Mouse (Mus musculus) heart, embryonic 10.5 days (tissue): Measurements from ENCODE around the gene 4930404H24Rik. TPM values are rescaled to one million over a fixed set of nuclear protein-coding genes. Genes with fewer than 3 reads are reported as not detected.
"Not testable (repeated sequence)": the region's sequence is repeated elsewhere in the genome, so short reads cannot be mapped to it uniquely, and the experiment has no call there.

Source experiments
- DNase-seq: peaks from one replicate; pipeline ENCODE4 v3.0.0-alpha.2; 2017; ENCODE audit warnings: low spot score
- H3K27ac ChIP-seq: fragments of 300-500 bp; sonication (generic); 2 replicates; pipeline ENCODE4 v1.5.1; 2016; ENCODE audit warnings: mild to moderate bottlenecking
- H3K27me3 ChIP-seq: fragments of 300-500 bp; sonication (generic); 2 replicates; pipeline ENCODE4 v1.6.1; 2016; ENCODE audit warnings: mild to moderate bottlenecking; ENCODE audit not compliant: poor library complexity, insufficient read depth, severe bottlenecking
- H3K36me3 ChIP-seq: fragments of 300-500 bp; sonication (generic); 2 replicates; pipeline ENCODE4 v1.6.1; 2016; ENCODE audit warnings: mild to moderate bottlenecking, moderate library complexity
- H3K4me1 ChIP-seq: fragments of 300-500 bp; sonication (generic); 2 replicates; pipeline ENCODE4 v1.6.1; 2016; ENCODE audit warnings: mild to moderate bottlenecking
- H3K4me3 ChIP-seq: fragments of 300-500 bp; sonication (generic); 2 replicates; pipeline ENCODE4 v1.5.1; 2016; ENCODE audit warnings: mild to moderate bottlenecking, moderate library complexity
- H3K9me3 ChIP-seq: fragments of 300-500 bp; sonication (generic); 2 replicates; pipeline ENCODE4 v1.6.1; 2016; ENCODE audit warnings: mild to moderate bottlenecking, moderate library complexity
- WGBS: fragments of 180-500 bp; shearing (Covaris S2); methylation state at CpG from one replicate; pipeline ENCODE4 v1.1.7; 2016; 5-methylcytosine and 5-hydroxymethylcytosine counted together
- polyA plus RNA-seq: library from polyadenylated mRNA; unstranded; fragments of >200 nt; fragmentation: Nextera tagmentation; extraction: Ambion mirVana; gene quantifications from 2 replicates; pipeline ENCODE4 v1.2.1, GENCODE M21; 2016

Gene 4930404H24Rik
- polyA plus RNA-seq, 1 experiment from 2014 or later = not detected

GRCm38 (mm10) chr2:153483118-153483983, 9.2 kb upstream of the 4930404H24Rik start:
- H3K9me3 ChIP-seq = no peaks in the 10 kb centered on the region
- H3K4me1 ChIP-seq = peaks cover 54% of the 10 kb centered on the region
- peak overlapping the region; percentile 31; the same call in 1 of the 2 replicates for H3K4me3 ChIP-seq
- WGBS = 15% methylated on average over 20 of the region's 20 CpGs
- H3K27ac ChIP-seq = peak overlapping the region; percentile 80
- no peak for DNase-seq
- H3K27me3 ChIP-seq = peaks cover 22% of the 10 kb centered on the region
- H3K36me3 ChIP-seq = no peaks in the 10 kb centered on the region

- Histone ChIP-seq H3K9me3 (no peaks in the 10 kb centered on the region), H3K4me1 (peaks cover 47% of the 10 kb centered on the region), H3K4me3 (no peak overlapping the region), H3K36me3 (no peaks in the 10 kb centered on the region), H3K27me3 (peaks cover 22% of the 10 kb centered on the region), H3K27ac (peak overlapping the region; percentile 80; the same call in 1 of the 2 replicates)
- DNase-seq = no peak
- WGBS = 58% methylated on average over 4 of the region's 4 CpGs
Observed at GRCm38 (mm10) chr2:153484071-153484470, 8.5 kb upstream of the 4930404H24Rik start.

GRCm38 (mm10) chr2:153490116-153490515, 2.5 kb upstream of the 4930404H24Rik start:
- no peaks in the 10 kb centered on the region for H3K36me3 ChIP-seq
- H3K27ac ChIP-seq = no peak overlapping the region
- 77% methylated on average over 1 of the region's 1 CpGs for WGBS
- peaks cover 19% of the 10 kb centered on the region for H3K27me3 ChIP-seq
- H3K4me3 ChIP-seq = no peak overlapping the region
- no peak for DNase-seq
- H3K4me1 ChIP-seq = peaks cover 42% of the 10 kb centered on the region
- no peaks in the 10 kb centered on the region for H3K9me3 ChIP-seq

- Histone ChIP-seq H3K4me1 (peaks cover 49% of the 10 kb centered on the region), H3K9me3 (no peaks in the 10 kb centered on the region), H3K27me3 (peaks cover 19% of the 10 kb centered on the region), H3K4me3 (0 out of 2 replicates have a peak overlapping the region, but pooled peaks have one; percentile 79), H3K36me3 (no peaks in the 10 kb centered on the region), H3K27ac (peak overlapping the region; percentile 92; the same call in 1 of the 2 replicates)
- DNase-seq = no peak
- 38% methylated on average over 5 of the region's 5 CpGs for WGBS
Observed at GRCm38 (mm10) chr2:153490940-153491339, 1.6 kb upstream of the 4930404H24Rik start.

GRCm38 (mm10) chr2:153491512-153492178, 945 bp upstream of the 4930404H24Rik start:
- Histone ChIP-seq H3K4me1 (peaks cover 56% of the 10 kb centered on the region), H3K27me3 (peaks cover 19% of the 10 kb centered on the region), H3K4me3 (peak overlapping the region; percentile 79), H3K36me3 (no peaks in the 10 kb centered on the region), H3K9me3 (no peaks in the 10 kb centered on the region), H3K27ac (peak overlapping the region; percentile 92)
- WGBS = 18% methylated on average over 18 of the region's 18 CpGs
- no peak for DNase-seq

GRCm38 (mm10) chr2:153492179-153492517, 442 bp upstream of the 4930404H24Rik start:
- DNase-seq = no peak
- H3K9me3 ChIP-seq = no peaks in the 10 kb centered on the region
- H3K4me1 ChIP-seq = peaks cover 61% of the 10 kb centered on the region
- H3K36me3 ChIP-seq = no peaks in the 10 kb centered on the region
- peak overlapping the region; percentile 79 for H3K4me3 ChIP-seq
- WGBS = under 1% methylated on average over 24 of the region's 24 CpGs
- H3K27me3 ChIP-seq = peaks cover 19% of the 10 kb centered on the region
- H3K27ac ChIP-seq = peak overlapping the region; percentile 92

- H3K27ac ChIP-seq = peak overlapping the region; percentile 92
- peak overlapping the region; percentile 79 for H3K4me3 ChIP-seq
- 34% methylated on average over 2 of the region's 2 CpGs for WGBS
- peaks cover 71% of the 10 kb centered on the region for H3K4me1 ChIP-seq
- DNase-seq = no peak
- no peaks in the 10 kb centered on the region for H3K9me3 ChIP-seq
- no peaks in the 10 kb centered on the region for H3K36me3 ChIP-seq
- H3K27me3 ChIP-seq = peaks cover 19% of the 10 kb centered on the region
Observed at GRCm38 (mm10) chr2:153493393-153493731, 772 bp downstream of the 4930404H24Rik start.

GRCm38 (mm10) chr2:153493781-153494292, 1.2 kb downstream of the 4930404H24Rik start:
- Histone ChIP-seq H3K27me3 (peaks cover 19% of the 10 kb centered on the region), H3K36me3 (no peaks in the 10 kb centered on the region), H3K27ac (peak overlapping the region; percentile 92), H3K4me1 (peaks cover 74% of the 10 kb centered on the region), H3K4me3 (peak overlapping the region; percentile 79), H3K9me3 (no peaks in the 10 kb centered on the region)
- 6% methylated on average over 6 of the region's 6 CpGs for WGBS
- peak; percentile 92 for DNase-seq

GRCm38 (mm10) chr2:153494293-153494811, 1.8 kb downstream of the 4930404H24Rik start:
- 2% methylated on average over 9 of the region's 9 CpGs for WGBS
- peak; percentile 92 for DNase-seq
- Histone ChIP-seq H3K36me3 (no peaks in the 10 kb centered on the region), H3K4me3 (peak overlapping the region; percentile 79), H3K27me3 (peaks cover 17% of the 10 kb centered on the region), H3K27ac (peak overlapping the region; percentile 92), H3K9me3 (no peaks in the 10 kb centered on the region), H3K4me1 (peaks cover 76% of the 10 kb centered on the region)

GRCm38 (mm10) chr2:153495391-153495790, 2.8 kb downstream of the 4930404H24Rik start:
- WGBS = 74% methylated on average over 4 of the region's 4 CpGs
- H3K27me3 ChIP-seq = peaks cover 13% of the 10 kb centered on the region
- peak overlapping the region; percentile 92 for H3K27ac ChIP-seq
- not testable (repeated sequence) for H3K4me3 ChIP-seq, DNase-seq, H3K9me3 ChIP-seq, H3K36me3 ChIP-seq
- H3K4me1 ChIP-seq = peaks cover 76% of the 10 kb centered on the region

GRCm38 (mm10) chr2:153495818-153496217, 3.2 kb downstream of the 4930404H24Rik start:
- peak; percentile 89 for DNase-seq
- Histone ChIP-seq H3K9me3 (no peaks in the 10 kb centered on the region), H3K27ac (peak overlapping the region; percentile 92), H3K36me3 (no peaks in the 10 kb centered on the region), H3K4me1 (peaks cover 72% of the 10 kb centered on the region), H3K27me3 (peaks cover 12% of the 10 kb centered on the region), H3K4me3 (no peak overlapping the region)
- WGBS = 66% methylated on average over 4 of the region's 4 CpGs

- H3K27me3 ChIP-seq = peaks cover 7% of the 10 kb centered on the region
- DNase-seq = no peak
- H3K9me3 ChIP-seq = no peaks in the 10 kb centered on the region
- H3K27ac ChIP-seq = peak overlapping the region; percentile 92
- WGBS = 82% methylated on average over 6 of the region's 6 CpGs
- peaks cover 68% of the 10 kb centered on the region for H3K4me1 ChIP-seq
- H3K36me3 ChIP-seq = no peaks in the 10 kb centered on the region
- no peak overlapping the region for H3K4me3 ChIP-seq
Observed at GRCm38 (mm10) chr2:153496301-153496700, 3.7 kb downstream of the 4930404H24Rik start.

GRCm38 (mm10) chr2:153496898-153497297, 4.3 kb downstream of the 4930404H24Rik start:
- DNase-seq = no peak
- Histone ChIP-seq H3K9me3 (no peaks in the 10 kb centered on the region), H3K27me3 (peaks cover under 1% of the 10 kb centered on the region; the same call in 1 of the 2 replicates), H3K27ac (peak overlapping the region; percentile 92), H3K4me1 (peaks cover 62% of the 10 kb centered on the region), H3K36me3 (peaks cover 4% of the 10 kb centered on the region; the same call in 1 of the 2 replicates), H3K4me3 (no peak overlapping the region)
- WGBS = 60% methylated on average over 13 of the region's 13 CpGs
